Mouse (Mus musculus): ENCODE data around the gene Tbx15. TPM values are rescaled to one million over a fixed set of nuclear protein-coding genes. Genes with fewer than 3 reads are reported as not detected.

The Tbx15 gene
- total RNA-seq, 1 experiment: 1.4 TPM

DNA sequence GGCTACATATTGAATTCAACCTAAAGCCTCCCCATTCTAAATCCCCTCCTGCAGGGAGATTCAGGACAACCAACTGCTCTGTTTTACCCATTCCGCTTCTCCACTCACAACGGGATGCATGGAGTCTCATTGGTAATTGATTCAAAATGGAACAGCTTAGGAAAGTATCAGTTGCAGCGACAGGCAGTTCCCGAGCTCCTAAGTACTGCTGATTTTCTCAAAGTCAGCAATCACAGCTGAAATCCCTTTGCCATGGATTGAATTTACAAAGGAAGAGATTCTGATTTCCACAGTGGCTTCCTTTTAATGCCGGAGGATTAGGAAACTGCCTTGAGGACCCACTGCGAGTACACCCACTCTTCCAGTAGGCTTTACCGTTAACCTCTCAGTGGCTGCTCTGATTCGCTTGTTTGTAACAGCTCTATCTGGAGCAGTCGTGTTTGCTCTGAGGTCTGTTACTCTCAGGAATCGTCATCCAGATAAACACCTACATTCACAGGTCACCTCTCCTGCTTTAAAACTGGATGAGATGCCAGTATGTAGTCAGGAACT is 26.6 kb downstream of the Tbx15 start:
- Histone ChIP-seq H3K4me1 (ENCODE audit: control insufficient read depth in 2 of 2, insufficient read depth in 2 of 2, low read length in 2 of 2, poor library complexity in 1 of 2) (peaks cover 0 to 2% of the 10 kb centered on the region in 2 experiments; a peak in 1 of 4 replicates), H3K27ac (ENCODE audit: insufficient read depth, low read depth, low read length, poor library complexity, severe bottlenecking) (no peak overlapping the region), H3K9me3 (ENCODE audit: control insufficient read depth, insufficient read depth, low read depth, low read length) (no peaks in the 10 kb centered on the region), H3K4me3 (ENCODE audit: insufficient read depth in 1 of 2, low read depth in 1 of 2, low read length in 2 of 2, poor library complexity in 1 of 2, severe bottlenecking in 1 of 2) (no peak overlapping the region), H3K36me3 (ENCODE audit: control insufficient read depth, insufficient read depth, low read length, poor library complexity, severe bottlenecking) (no peaks in the 10 kb centered on the region), H3K9ac (ENCODE audit: insufficient read depth, low read depth, low read length, poor library complexity, severe bottlenecking) (no peak overlapping the region)
- TF ChIP-seq CHD2 (IDR thresholded peaks at IDR 0.05; ENCODE audit: low read depth, low read length) (no peak), MAFK (IDR thresholded peaks at IDR 0.05; ENCODE audit: insufficient read depth, low read depth, low read length) (no peak), HCFC1 (IDR thresholded peaks at IDR 0.05; ENCODE audit: borderline replicate concordance, insufficient read depth, low read length) (no peak), ZC3H11A (IDR thresholded peaks at IDR 0.05; ENCODE audit: borderline replicate concordance, low read depth, low read length) (no peak), ZNF384 (IDR thresholded peaks at IDR 0.05; ENCODE audit: low read depth, low read length) (no peak)
- in situ Hi-C loops (cut with MboI; ENCODE audit: low sequenced_read_pairs in 2 of 2, unreplicated experiment in 2 of 2): no loop called here
- DNase-seq (ENCODE audit: low read depth, low spot score): no peak

DNA sequence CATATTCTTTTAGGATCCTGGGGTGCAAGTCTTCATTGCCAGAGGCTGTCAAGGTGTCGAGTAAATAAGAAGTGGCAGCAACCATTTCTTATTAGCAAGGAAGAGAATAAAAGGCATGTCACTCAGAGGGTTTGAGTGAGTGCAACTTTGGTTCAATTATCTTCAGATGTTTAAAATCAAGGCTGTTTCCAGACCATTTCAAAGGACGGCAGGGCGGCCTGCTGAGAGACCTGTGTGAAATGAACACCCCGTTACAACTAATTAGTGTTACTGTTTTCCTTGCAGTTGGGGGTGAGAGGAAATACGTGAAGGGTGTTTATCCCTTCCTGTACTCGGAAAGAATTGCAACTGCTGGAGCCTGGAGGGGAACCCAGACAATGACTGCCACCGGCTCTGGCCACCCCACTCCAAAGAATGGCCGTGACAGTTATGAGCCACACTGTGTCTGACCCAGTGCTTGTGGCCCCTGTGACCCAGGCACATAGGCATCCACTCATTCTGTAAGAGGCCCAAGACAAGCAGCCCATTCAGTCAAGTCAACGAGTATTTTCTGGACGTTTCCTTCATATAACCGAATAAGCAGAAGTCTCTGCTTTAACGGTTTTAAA is 37.9 kb downstream of the Tbx15 start:
- DNase-seq (ENCODE audit: low read depth, low spot score): no peak
- Histone ChIP-seq H3K36me3 (ENCODE audit: control insufficient read depth, insufficient read depth, low read length, poor library complexity, severe bottlenecking) (no peaks in the 10 kb centered on the region), H3K4me1 (ENCODE audit: control insufficient read depth in 2 of 2, insufficient read depth in 2 of 2, low read length in 2 of 2, poor library complexity in 1 of 2) (no peaks in the 10 kb centered on the region), H3K27ac (ENCODE audit: insufficient read depth, low read depth, low read length, poor library complexity, severe bottlenecking) (no peak overlapping the region), H3K4me3 (ENCODE audit: insufficient read depth in 1 of 2, low read depth in 1 of 2, low read length in 2 of 2, poor library complexity in 1 of 2, severe bottlenecking in 1 of 2) (no peak overlapping the region), H3K9ac (ENCODE audit: insufficient read depth, low read depth, low read length, poor library complexity, severe bottlenecking) (no peak overlapping the region), H3K9me3 (ENCODE audit: control insufficient read depth, insufficient read depth, low read depth, low read length) (no peaks in the 10 kb centered on the region)
- TF ChIP-seq ZNF384 (IDR thresholded peaks at IDR 0.05; ENCODE audit: low read depth, low read length) (no peak), HCFC1 (IDR thresholded peaks at IDR 0.05; ENCODE audit: borderline replicate concordance, insufficient read depth, low read length) (no peak), ZC3H11A (IDR thresholded peaks at IDR 0.05; ENCODE audit: borderline replicate concordance, low read depth, low read length) (no peak), MAFK (IDR thresholded peaks at IDR 0.05; ENCODE audit: insufficient read depth, low read depth, low read length) (no peak), CHD2 (IDR thresholded peaks at IDR 0.05; ENCODE audit: low read depth, low read length) (no peak)
- in situ Hi-C loops (cut with MboI; ENCODE audit: low sequenced_read_pairs in 2 of 2, unreplicated experiment in 2 of 2): no loop called here

DNA sequence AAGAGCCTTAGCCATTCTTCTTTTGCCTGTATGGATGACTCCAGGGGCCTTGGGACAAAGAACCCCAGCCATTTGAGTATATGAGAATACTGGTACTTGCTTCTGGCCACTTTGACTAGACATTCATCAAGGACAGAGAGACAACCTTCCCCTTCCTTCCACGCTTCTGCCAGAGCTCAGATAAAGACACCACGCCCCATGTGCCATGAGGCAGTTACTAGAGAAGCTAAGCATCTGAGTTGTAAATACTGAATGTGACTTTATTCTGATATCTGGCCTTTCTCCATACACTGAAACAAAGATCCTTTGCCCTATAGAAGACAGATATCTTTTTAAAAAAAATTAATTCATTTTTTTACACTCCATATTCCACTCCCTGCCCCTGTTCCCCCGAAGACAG is 39.5 kb downstream of the Tbx15 start:
- TF ChIP-seq MAFK (IDR thresholded peaks at IDR 0.05; ENCODE audit: insufficient read depth, low read depth, low read length) (no peak), ZC3H11A (IDR thresholded peaks at IDR 0.05; ENCODE audit: borderline replicate concordance, low read depth, low read length) (no peak), CHD2 (IDR thresholded peaks at IDR 0.05; ENCODE audit: low read depth, low read length) (no peak), HCFC1 (IDR thresholded peaks at IDR 0.05; ENCODE audit: borderline replicate concordance, insufficient read depth, low read length) (no peak), ZNF384 (IDR thresholded peaks at IDR 0.05; ENCODE audit: low read depth, low read length) (no peak)
- H3K9ac ChIP-seq (ENCODE audit: insufficient read depth, low read depth, low read length, poor library complexity, severe bottlenecking): no peak overlapping the region
- no peaks in the 10 kb centered on the region for H3K36me3 ChIP-seq (ENCODE audit: control insufficient read depth, insufficient read depth, low read length, poor library complexity, severe bottlenecking)
- H3K4me1 ChIP-seq (ENCODE audit: control insufficient read depth in 2 of 2, insufficient read depth in 2 of 2, low read length in 2 of 2, poor library complexity in 1 of 2): no peaks in the 10 kb centered on the region
- H3K4me3 ChIP-seq (ENCODE audit: insufficient read depth in 1 of 2, low read depth in 1 of 2, low read length in 2 of 2, poor library complexity in 1 of 2, severe bottlenecking in 1 of 2): no peak overlapping the region
- no peak overlapping the region for H3K27ac ChIP-seq (ENCODE audit: insufficient read depth, low read depth, low read length, poor library complexity, severe bottlenecking)
- in situ Hi-C loops (cut with MboI; ENCODE audit: low sequenced_read_pairs in 2 of 2, unreplicated experiment in 2 of 2): no loop called here
- H3K9me3 ChIP-seq (ENCODE audit: control insufficient read depth, insufficient read depth, low read depth, low read length): no peaks in the 10 kb centered on the region
- DNase-seq (ENCODE audit: low read depth, low spot score): no peak

DNA sequence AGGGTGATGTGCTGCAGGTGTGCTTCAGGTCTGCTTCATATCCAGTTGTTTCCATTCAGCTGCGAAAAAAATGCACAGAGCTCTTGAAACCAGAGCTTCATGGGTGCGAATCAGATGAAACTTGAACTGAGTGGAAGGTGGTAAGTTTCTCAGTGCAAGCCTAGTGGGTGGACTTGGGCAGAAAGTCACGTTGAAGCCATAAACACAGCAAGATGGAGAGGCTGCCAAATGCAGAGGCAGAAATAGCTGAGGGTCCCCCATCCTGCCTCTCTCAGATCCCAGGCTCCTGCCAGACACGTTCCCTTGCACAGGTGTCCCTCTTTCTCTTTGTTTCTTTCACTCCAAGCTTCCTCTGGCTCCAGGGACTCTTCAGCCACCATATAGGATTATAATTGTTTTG is 41.3 kb downstream of the Tbx15 start:
- Histone ChIP-seq H3K36me3 (ENCODE audit: control insufficient read depth, insufficient read depth, low read length, poor library complexity, severe bottlenecking) (no peaks in the 10 kb centered on the region), H3K9me3 (ENCODE audit: control insufficient read depth, insufficient read depth, low read depth, low read length) (no peaks in the 10 kb centered on the region), H3K4me3 (ENCODE audit: insufficient read depth in 1 of 2, low read depth in 1 of 2, low read length in 2 of 2, poor library complexity in 1 of 2, severe bottlenecking in 1 of 2) (no peak overlapping the region), H3K27ac (ENCODE audit: insufficient read depth, low read depth, low read length, poor library complexity, severe bottlenecking) (no peak overlapping the region), H3K9ac (ENCODE audit: insufficient read depth, low read depth, low read length, poor library complexity, severe bottlenecking) (no peak overlapping the region), H3K4me1 (ENCODE audit: control insufficient read depth in 2 of 2, insufficient read depth in 2 of 2, low read length in 2 of 2, poor library complexity in 1 of 2) (no peaks in the 10 kb centered on the region)
- TF ChIP-seq ZNF384 (IDR thresholded peaks at IDR 0.05; ENCODE audit: low read depth, low read length) (no peak), MAFK (IDR thresholded peaks at IDR 0.05; ENCODE audit: insufficient read depth, low read depth, low read length) (no peak), ZC3H11A (IDR thresholded peaks at IDR 0.05; ENCODE audit: borderline replicate concordance, low read depth, low read length) (no peak), HCFC1 (IDR thresholded peaks at IDR 0.05; ENCODE audit: borderline replicate concordance, insufficient read depth, low read length) (no peak), CHD2 (IDR thresholded peaks at IDR 0.05; ENCODE audit: low read depth, low read length) (no peak)
- in situ Hi-C loops (cut with MboI; ENCODE audit: low sequenced_read_pairs in 2 of 2, unreplicated experiment in 2 of 2): no loop called here
- no peak for DNase-seq (ENCODE audit: low read depth, low spot score)
